Mouse (Mus musculus) intestine, embryonic 16.5 days (tissue): ENCODE results near the gene Fem1a. TPM values are rescaled to one million over a fixed set of nuclear protein-coding genes. Genes with fewer than 3 reads are reported as not detected.

Source experiments
- ATAC-seq: fragments of 200-750 bp; cut with Nextera tagmentation; 2 replicates; pipeline ENCODE4 v1.8.0; 2017; ENCODE audit warnings: moderate TSS enrichment, moderate library complexity
- H3K27ac ChIP-seq: fragments of 300-500 bp; sonication (generic); 2 replicates; pipeline ENCODE4 v1.5.1; 2014; ENCODE audit warnings: mild to moderate bottlenecking, low read length
- H3K27me3 ChIP-seq: fragments of 300-500 bp; sonication (generic); replicated peaks from 2 replicates; pipeline ENCODE4 v1.6.1; 2014; ENCODE audit warnings: low read length, control low read depth, mixed read lengths; ENCODE audit not compliant: control insufficient read depth, insufficient read depth
- H3K36me3 ChIP-seq: fragments of 300-500 bp; sonication (generic); 2 replicates; pipeline ENCODE4 v1.6.1; 2014; ENCODE audit warnings: low read length, control low read depth; ENCODE audit not compliant: control insufficient read depth, insufficient read depth
- H3K4me1 ChIP-seq: fragments of 300-500 bp; sonication (generic); 2 replicates; pipeline ENCODE4 v1.6.1; 2014; ENCODE audit warnings: low read length, control low read depth, mixed read lengths; ENCODE audit not compliant: control insufficient read depth, insufficient read depth
- H3K4me2 ChIP-seq: fragments of 300-500 bp; sonication (generic); 2 replicates; pipeline ENCODE4 v1.6.1; 2014; ENCODE audit warnings: low read depth, low read length, control low read depth
- H3K4me3 ChIP-seq: fragments of 300-500 bp; sonication (generic); 2 replicates; pipeline ENCODE4 v1.5.1; 2014; ENCODE audit warnings: mild to moderate bottlenecking, low read length
- H3K9ac ChIP-seq: fragments of 300-500 bp; sonication (generic); 2 replicates; pipeline ENCODE4 v1.6.1; 2014; ENCODE audit warnings: low read depth, low read length
- H3K9me3 ChIP-seq: fragments of 300-500 bp; sonication (generic); 2 replicates; pipeline ENCODE4 v1.6.1; 2016; ENCODE audit warnings: low read length, control low read depth; ENCODE audit not compliant: control insufficient read depth
- WGBS: fragments of 180-500 bp; shearing (Covaris S2); extraction: QIAGEN DNeasy Blood & Tissue Kit; methylation state at CpG from one replicate; pipeline ENCODE4 v1.1.7; 2014; 5-methylcytosine and 5-hydroxymethylcytosine counted together
- polyA plus RNA-seq: library from polyadenylated mRNA; unstranded; fragments of >200 nt; fragmentation: Nextera tagmentation; extraction: Ambion mirVana; gene quantifications from 2 replicates; pipeline ENCODE4 v1.2.1, GENCODE M21; 2015

The Fem1a gene
- polyA plus RNA-seq, 1 experiment from 2014 or later: 11.7 TPM

GRCm38 (mm10) chr17:56272644-56273043 is 16.0 kb downstream of the Fem1a start:
- H3K36me3 ChIP-seq: peaks cover 15% of the 10 kb centered on the region
- H3K4me3 ChIP-seq: no peak overlapping the region
- no peaks in the 10 kb centered on the region for H3K9me3 ChIP-seq
- no peak for ATAC-seq
- H3K27me3 ChIP-seq: no peaks in the 10 kb centered on the region
- no peak overlapping the region for H3K4me2 ChIP-seq
- no peak overlapping the region for H3K27ac ChIP-seq
- no peak overlapping the region; the same call in 1 of the 2 replicates for H3K9ac ChIP-seq
- WGBS: 70% methylated on average over 3 of the region's 3 CpGs
- H3K4me1 ChIP-seq: peaks cover 10% of the 10 kb centered on the region

GRCm38 (mm10) chr17:56273482-56273881 is 16.9 kb downstream of the Fem1a start:
- ATAC-seq: no peak
- Histone ChIP-seq H3K27me3 (no peaks in the 10 kb centered on the region), H3K36me3 (peaks cover 15% of the 10 kb centered on the region), H3K9ac (no peak overlapping the region), H3K9me3 (no peaks in the 10 kb centered on the region), H3K4me1 (peaks cover 16% of the 10 kb centered on the region), H3K4me3 (no peak overlapping the region), H3K4me2 (peak overlapping the region; percentile 14; the same call in 1 of the 2 replicates), H3K27ac (0 out of 2 replicates have a peak overlapping the region, but pooled peaks have one; percentile 4)
- 86% methylated on average over 7 of the region's 7 CpGs for WGBS

- no peaks in the 10 kb centered on the region for H3K9me3 ChIP-seq
- peak overlapping the region; percentile 14; the same call in 1 of the 2 replicates for H3K4me2 ChIP-seq
- no peaks in the 10 kb centered on the region for H3K27me3 ChIP-seq
- peaks cover 20% of the 10 kb centered on the region for H3K4me1 ChIP-seq
- H3K4me3 ChIP-seq: no peak overlapping the region
- H3K36me3 ChIP-seq: peaks cover 15% of the 10 kb centered on the region
- ATAC-seq: no peak
- no peak overlapping the region for H3K9ac ChIP-seq
- 92% methylated on average over 5 of the region's 5 CpGs for whole genome bisulfite sequencing
- no peak overlapping the region for H3K27ac ChIP-seq
These were observed 17.4 kb downstream of the Fem1a start for GRCm38 (mm10) chr17:56273986-56274385.

- peak overlapping the region; percentile 69 for H3K4me2 ChIP-seq
- ATAC-seq: peak; percentile 63
- peaks cover 28% of the 10 kb centered on the region for H3K4me1 ChIP-seq
- H3K9me3 ChIP-seq: no peaks in the 10 kb centered on the region
- no peaks in the 10 kb centered on the region for H3K27me3 ChIP-seq
- peak overlapping the region; percentile 68 for H3K4me3 ChIP-seq
- H3K27ac ChIP-seq: peak overlapping the region; percentile 96
- H3K36me3 ChIP-seq: peaks cover 6% of the 10 kb centered on the region
- 18% methylated on average over 5 of the region's 5 CpGs for WGBS
- peak overlapping the region; percentile 87 for H3K9ac ChIP-seq
These were observed 19.4 kb downstream of the Fem1a start for GRCm38 (mm10) chr17:56275842-56276480.

- Histone ChIP-seq H3K9me3 (no peaks in the 10 kb centered on the region), H3K27ac (peak within 1 kb of the TSS; percentile 96), H3K4me1 (peaks cover 33% of the 10 kb centered on the region), H3K4me2 (peak within 1 kb of the TSS; percentile 69), H3K4me3 (peak within 1 kb of the TSS; percentile 68), H3K36me3 (peaks cover 7% of the 10 kb centered on the region), H3K27me3 (no peaks in the 10 kb centered on the region), H3K9ac (peak within 1 kb of the TSS; percentile 87)
- WGBS: 3% methylated on average over 17 of the region's 21 CpGs
- ATAC-seq: peak; percentile 90
These were observed 20.3 kb downstream of the Fem1a start, which contains the start of gene Ticam1 for GRCm38 (mm10) chr17:56276643-56277566. Ticam1 (minus strand) TSS chr17:56276786.

- peaks cover 33% of the 10 kb centered on the region for H3K4me1 ChIP-seq
- WGBS: 37% methylated on average over 2 of the region's 2 CpGs
- ATAC-seq: no peak
- peak overlapping the region; percentile 95 for H3K27ac ChIP-seq
- peaks cover 7% of the 10 kb centered on the region for H3K36me3 ChIP-seq
- peak overlapping the region; percentile 68 for H3K4me3 ChIP-seq
- no peaks in the 10 kb centered on the region for H3K27me3 ChIP-seq
- peak overlapping the region; percentile 46 for H3K9ac ChIP-seq
- H3K4me2 ChIP-seq: peak overlapping the region; percentile 44
- no peaks in the 10 kb centered on the region for H3K9me3 ChIP-seq
These were observed 20.9 kb downstream of the Fem1a start for GRCm38 (mm10) chr17:56277567-56277893.

- Histone ChIP-seq H3K27ac (peak overlapping the region; percentile 95), H3K36me3 (peaks cover 15% of the 10 kb centered on the region), H3K9ac (peak overlapping the region; percentile 36; the same call in 1 of the 2 replicates), H3K9me3 (no peaks in the 10 kb centered on the region), H3K4me1 (peaks cover 33% of the 10 kb centered on the region), H3K4me3 (no peak overlapping the region), H3K27me3 (no peaks in the 10 kb centered on the region), H3K4me2 (peak overlapping the region; percentile 14; the same call in 1 of the 2 replicates)
- no peak for ATAC-seq
- WGBS: 67% methylated on average over 5 of the region's 5 CpGs
These were observed 21.7 kb downstream of the Fem1a start for GRCm38 (mm10) chr17:56278340-56278739.

- peaks cover 29% of the 10 kb centered on the region for H3K4me1 ChIP-seq
- H3K4me3 ChIP-seq: no peak overlapping the region
- H3K27ac ChIP-seq: peak overlapping the region; percentile 59
- H3K4me2 ChIP-seq: no peak overlapping the region
- H3K9me3 ChIP-seq: no peaks in the 10 kb centered on the region
- 76% methylated on average over 12 of the region's 12 CpGs for WGBS
- H3K9ac ChIP-seq: peak overlapping the region; percentile 23
- no peak for ATAC-seq
- H3K27me3 ChIP-seq: no peaks in the 10 kb centered on the region
- peaks cover 22% of the 10 kb centered on the region for H3K36me3 ChIP-seq
These were observed 23.0 kb downstream of the Fem1a start for GRCm38 (mm10) chr17:56279481-56280155.

GRCm38 (mm10) chr17:56281193-56281592 is 24.6 kb downstream of the Fem1a start:
- no peak overlapping the region; the same call in 1 of the 2 replicates for H3K4me3 ChIP-seq
- ATAC-seq: no peak
- H3K9ac ChIP-seq: peak overlapping the region; percentile 37; the same call in 1 of the 2 replicates
- peak overlapping the region; percentile 10 for H3K27ac ChIP-seq
- H3K36me3 ChIP-seq: peaks cover 32% of the 10 kb centered on the region
- H3K4me1 ChIP-seq: peaks cover 29% of the 10 kb centered on the region
- no peaks in the 10 kb centered on the region for H3K27me3 ChIP-seq
- peak overlapping the region; percentile 12; the same call in 1 of the 2 replicates for H3K4me2 ChIP-seq
- WGBS: 76% methylated on average over 12 of the region's 12 CpGs
- H3K9me3 ChIP-seq: no peaks in the 10 kb centered on the region
